Mouse (Mus musculus) ovary, adult 10 weeks (tissue): ENCODE results near the gene Ctsm. TPM values are rescaled to one million over a fixed set of nuclear protein-coding genes. Genes with fewer than 3 reads are reported as not detected.

ENCODE experiments used
- polyA plus RNA-seq: library from polyadenylated mRNA; stranded (reverse); fragments of 350-450 nt; fragmentation: Illumina TruSeq; extraction: RNeasy Lipid Tissue Mini Kit (QIAGEN cat#74804); gene quantifications from one replicate; pipeline ENCODE4 v1.2.3, GENCODE M21; 2014

Gene Ctsm
- not detected for polyA plus RNA-seq

GRCm38 (mm10) chr13:61541631-61542030 lies at the start of gene Ctsm:
Ctsm (minus strand) TSS chr13:61541839.

GRCm38 (mm10) chr13:61570027-61570426 lies 28.4 kb upstream of the Ctsm start, which contains the start of gene Cts3:
Cts3 (minus strand) TSS chr13:61570127.

GRCm38 (mm10) chr13:61568074-61568473 lies 26.4 kb upstream of the Ctsm start, which contains the start of gene Gm49352:
Gm49352 (minus strand) TSS chr13:61568174.

Other genes starting within 250 kb of the Ctsm start
- not detected for gene Cts7, start 183.6 kb downstream of the Ctsm start, polyA plus RNA-seq
- gene Gm49352, start 26.3 kb upstream of the Ctsm start, polyA plus RNA-seq, result not detected
- not detected for gene Cts3, start 28.3 kb upstream of the Ctsm start, polyA plus RNA-seq